Mouse (Mus musculus): ENCODE measurements around the gene Psap. TPM values are rescaled to one million over a fixed set of nuclear protein-coding genes. Genes with fewer than 3 reads are reported as not detected.

Psap gene
- polyA plus RNA-seq, 1 experiment, result 1,531 TPM

DNA sequence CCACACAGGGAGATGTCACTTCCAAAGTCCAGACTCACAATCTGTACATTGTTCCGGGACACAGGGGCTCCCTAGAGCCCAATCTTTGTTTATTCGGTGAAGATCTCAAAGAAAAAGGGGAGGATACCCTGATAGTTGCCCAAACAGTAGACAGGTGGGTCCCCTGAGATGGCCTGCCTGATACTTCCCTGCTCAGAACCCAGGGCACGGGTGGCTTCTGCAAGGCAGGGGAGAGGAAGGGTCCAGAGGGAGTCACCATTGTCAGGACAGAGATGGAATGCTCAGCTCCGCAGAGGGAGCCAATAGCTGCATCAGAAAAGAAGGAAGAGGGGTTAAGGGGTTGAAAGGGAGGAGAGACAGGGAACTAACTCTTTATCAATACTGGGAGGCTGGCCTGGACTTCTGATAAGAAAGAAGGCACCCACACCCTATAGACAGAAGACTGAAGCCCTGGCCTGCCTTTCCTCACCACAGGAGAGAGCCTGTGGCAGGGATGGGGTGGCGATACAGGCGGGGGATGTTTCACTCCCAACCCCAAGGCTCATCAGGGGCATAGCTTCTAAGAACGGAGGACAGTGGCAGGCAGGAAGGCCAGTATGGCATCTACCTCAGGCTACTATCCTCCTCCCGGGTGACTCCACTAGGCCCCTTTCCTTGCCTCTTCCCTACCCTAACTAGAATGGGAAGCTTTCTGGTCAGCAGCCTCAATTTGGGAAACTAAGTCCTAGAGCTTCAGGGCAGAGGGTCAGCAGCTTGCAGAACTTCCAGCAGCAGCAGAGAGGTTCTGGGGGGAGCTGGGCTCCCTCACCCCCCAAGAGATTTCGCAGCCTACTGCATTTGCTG is 70.6 kb downstream of the Psap start:
- no peak for DNase-seq (ENCODE audit: low spot score)

- no peak for DNase-seq (ENCODE audit: low spot score)
Observed at GRCm38 (mm10) chr10:60349056-60349455, 71.6 kb downstream of the Psap start.

GRCm38 (mm10) chr10:60349644-60350043 is 72.2 kb downstream of the Psap start:
- DNase-seq (ENCODE audit: low spot score), result no peak

GRCm38 (mm10) chr10:60350077-60350804 is 72.8 kb downstream of the Psap start:
- no peak for DNase-seq (ENCODE audit: low spot score)

- peak; percentile 89 for DNase-seq (ENCODE audit: low spot score)
Observed at GRCm38 (mm10) chr10:60350805-60351167, 73.4 kb downstream of the Psap start.

- no peak for DNase-seq (ENCODE audit: low spot score)
Observed at GRCm38 (mm10) chr10:60351248-60351647, 73.8 kb downstream of the Psap start.

GRCm38 (mm10) chr10:60351761-60352455 is 74.5 kb downstream of the Psap start:
- no peak for DNase-seq (ENCODE audit: low spot score)

Other genes starting within 250 kb of the Psap start
- 14.4 and 20.9 TPM in 2 replicates for gene Spock2, start 171.4 kb upstream of the Psap start, polyA plus RNA-seq (2012; rRNA removed)
- gene Chst3, start 58.4 kb upstream of the Psap start, polyA plus RNA-seq (2012; rRNA removed), result 0.58 and 0.77 TPM in 2 replicates
- gene Vsir, start 69.2 kb downstream of the Psap start, polyA plus RNA-seq (2012; rRNA removed), result 32.9 and 42.9 TPM in 2 replicates
- gene Gm17455, start 122.1 kb downstream of the Psap start, polyA plus RNA-seq (2012; rRNA removed), result 0.47 and 0.66 TPM in 2 replicates

Measured in urinary bladder, adult 2 months (tissue).